Mouse (Mus musculus) bone marrow, adult 2 months (tissue): Measurements from ENCODE around the gene Mettl6. TPM values are rescaled to one million over a fixed set of nuclear protein-coding genes. Genes with fewer than 3 reads are reported as not detected.
"Not testable (repeated sequence)": the region's sequence is repeated elsewhere in the genome, so short reads cannot be mapped to it uniquely, and the experiment has no call there.

Experiments
- H3K27ac ChIP-seq: fragments of 200-500 bp; 2 replicates; pipeline ENCODE4 v1.5.1; 2012; ENCODE audit warnings: low read depth, mild to moderate bottlenecking, control low read depth, inconsistent platforms, low read length; ENCODE audit not compliant: control insufficient read depth, poor library complexity, insufficient read depth
- H3K4me1 ChIP-seq: fragments of 200-500 bp; 2 replicates; pipeline ENCODE4 v1.6.1; 2011; ENCODE audit warnings: low read length; ENCODE audit not compliant: control insufficient read depth, insufficient read depth
- H3K4me3 ChIP-seq: fragments of 200-500 bp; replicated peaks from 2 replicates; pipeline ENCODE3; 2011; ENCODE audit warnings: mild to moderate bottlenecking, low read depth, low read length, control low read depth; ENCODE audit not compliant: control insufficient read depth
- CTCF ChIP-seq: fragments of 200-500 bp; IDR thresholded peaks from 2 replicates; pipeline ENCODE4 v1.5.1; 2011; ENCODE audit warnings: low read length, control low read depth; ENCODE audit not compliant: control insufficient read depth, insufficient read depth
- POLR2A ChIP-seq: fragments of 200-500 bp; IDR thresholded peaks from 2 replicates; pipeline ENCODE4 v1.6.1; 2011; ENCODE audit warnings: low read depth, mild to moderate bottlenecking, control low read depth, low read length, borderline replicate concordance; ENCODE audit not compliant: control insufficient read depth
- WGBS: fragments of 180-500 bp; shearing (Covaris S2); methylation state at CpG from one replicate; pipeline ENCODE4 v1.1.7; 2018; 5-methylcytosine and 5-hydroxymethylcytosine counted together
- polyA plus RNA-seq: library from polyadenylated mRNA; stranded (reverse); fragments of >200 nt; gene quantifications from 2 replicates; pipeline ENCODE4 v1.2.4, GENCODE M21; 2011; ENCODE audit warnings: low replicate concordance; ENCODE audit not compliant: missing spikeins, insufficient read depth, insufficient read length

Mettl6 gene
- polyA plus RNA-seq, 1 experiment: 33.7 TPM

GRCm38 (mm10) chr14:31464176-31464575 lies 30.7 kb downstream of the Mettl6 start:
- Histone ChIP-seq H3K4me3 (no peak overlapping the region), H3K27ac (no peak overlapping the region), H3K4me1 (no peaks in the 10 kb centered on the region)
- TF ChIP-seq POLR2A (no peak), CTCF (no peak)
- 71% methylated on average over 8 of the region's 8 CpGs for whole genome bisulfite sequencing

GRCm38 (mm10) chr14:31462886-31463285 lies 32.0 kb downstream of the Mettl6 start:
- WGBS: 88% methylated on average over 6 of the region's 6 CpGs
- no peak overlapping the region for H3K27ac ChIP-seq
- H3K4me3 ChIP-seq: no peak overlapping the region
- no peaks in the 10 kb centered on the region for H3K4me1 ChIP-seq
- TF ChIP-seq POLR2A (no peak), CTCF (no peak)

GRCm38 (mm10) chr14:31462226-31462625 lies 32.6 kb downstream of the Mettl6 start:
- WGBS: 73% methylated on average over 5 of the region's 5 CpGs
- not testable (repeated sequence) for H3K27ac ChIP-seq, H3K4me3 ChIP-seq, H3K4me1 ChIP-seq
- peak; percentile 33; the same call in 1 of the 2 replicates for TF ChIP-seq CTCF

GRCm38 (mm10) chr14:31458006-31458405 lies 36.8 kb downstream of the Mettl6 start:
- 85% methylated on average over 12 of the region's 12 CpGs for WGBS

GRCm38 (mm10) chr14:31456064-31456721 lies 38.6 kb downstream of the Mettl6 start:
- H3K4me3 ChIP-seq: no peak overlapping the region
- H3K27ac ChIP-seq: no peak overlapping the region
- H3K4me1 ChIP-seq: 0 out of 2 replicates have a peak, but pooled peaks cover 1% of the 10 kb centered on the region
- 74% methylated on average over 6 of the region's 6 CpGs for WGBS
- TF ChIP-seq POLR2A: no peak
- no peak for TF ChIP-seq CTCF

More at GRCm38 (mm10) chr14:31458006-31458405, 36.8 kb downstream of the Mettl6 start:
- H3K4me3 ChIP-seq: no peak overlapping the region
- H3K27ac ChIP-seq: no peak overlapping the region
- H3K4me1 ChIP-seq: 0 out of 2 replicates have a peak, but pooled peaks cover 1% of the 10 kb centered on the region
- no peak for TF ChIP-seq POLR2A
- TF ChIP-seq CTCF: no peak

- Histone ChIP-seq H3K4me3 (no peak overlapping the region), H3K4me1 (0 out of 2 replicates have a peak, but pooled peaks cover 1% of the 10 kb centered on the region), H3K27ac (no peak overlapping the region)
- TF ChIP-seq CTCF: 0 out of 2 replicates have a peak, but pooled peaks have one; percentile 16
- TF ChIP-seq POLR2A: no peak
- 88% methylated on average over 8 of the region's 8 CpGs for WGBS
These were observed 39.8 kb downstream of the Mettl6 start for GRCm38 (mm10) chr14:31454849-31455566.

GRCm38 (mm10) chr14:31453946-31454345 lies 40.9 kb downstream of the Mettl6 start:
- H3K4me1 ChIP-seq, H3K4me3 ChIP-seq, H3K27ac ChIP-seq: not testable (repeated sequence)
- WGBS: 83% methylated on average over 12 of the region's 12 CpGs

GRCm38 (mm10) chr14:31448994-31449393 lies 45.8 kb downstream of the Mettl6 start:
- 73% methylated on average over 5 of the region's 5 CpGs for WGBS
- Histone ChIP-seq H3K4me3 (no peak overlapping the region), H3K4me1 (no peaks in the 10 kb centered on the region), H3K27ac (no peak overlapping the region)
- TF ChIP-seq CTCF (no peak), POLR2A (no peak)
